Mouse (Mus musculus) ES-Bruce4 (cell line): Measurements from ENCODE around the gene Hhip. TPM values are rescaled to one million over a fixed set of nuclear protein-coding genes. Genes with fewer than 3 reads are reported as not detected.

Source experiments
- H3K27ac ChIP-seq: 2 replicates; pipeline ENCODE4 v1.5.1; 2012; ENCODE audit warnings: low read length, inconsistent platforms; ENCODE audit not compliant: insufficient read depth
- H3K27me3 ChIP-seq: 2 replicates; pipeline ENCODE4 v1.6.1; 2012; ENCODE audit warnings: mild to moderate bottlenecking, low read length, inconsistent platforms; ENCODE audit not compliant: control insufficient read depth, poor library complexity, insufficient read depth, severe bottlenecking
- H3K36me3 ChIP-seq: 2 replicates; pipeline ENCODE4 v1.6.1; 2012; ENCODE audit warnings: inconsistent platforms, mild to moderate bottlenecking, low read length, moderate library complexity; ENCODE audit not compliant: control insufficient read depth, poor library complexity, insufficient read depth, severe bottlenecking
- H3K4me1 ChIP-seq: one replicate; pipeline ENCODE4 v1.8.1; 2011; ENCODE audit warnings: low read length; ENCODE audit not compliant: control insufficient read depth, insufficient read depth
- H3K4me3 ChIP-seq: 2 replicates; pipeline ENCODE4 v1.5.1; 2011; ENCODE audit warnings: low read depth, mild to moderate bottlenecking, low read length
- H3K9ac ChIP-seq: 2 replicates; pipeline ENCODE4 v1.6.1; 2012; ENCODE audit warnings: low read depth, mild to moderate bottlenecking, inconsistent platforms; ENCODE audit not compliant: poor library complexity, severe bottlenecking
- H3K9me3 ChIP-seq: replicated peaks from 2 replicates; pipeline ENCODE4 v1.6.1; 2012; ENCODE audit warnings: mild to moderate bottlenecking, low read length, inconsistent platforms; ENCODE audit not compliant: control insufficient read depth, poor library complexity, insufficient read depth, severe bottlenecking
- CTCF ChIP-seq: IDR thresholded peaks from one replicate; pipeline ENCODE4 v1.8.1; 2011; ENCODE audit warnings: low read depth, low read length
- EP300 ChIP-seq: IDR thresholded peaks from 2 replicates; pipeline ENCODE4 v1.6.1; 2011; ENCODE audit warnings: low read depth, low read length; ENCODE audit not compliant: insufficient read depth
- POLR2A ChIP-seq: IDR thresholded peaks from one replicate; pipeline ENCODE4 v1.8.1; 2011; ENCODE audit warnings: low read length; ENCODE audit not compliant: insufficient read depth
- polyA plus RNA-seq: library from polyadenylated mRNA; stranded (reverse); fragments of >200 nt; gene quantifications from 2 replicates; pipeline ENCODE4 v1.2.4, GENCODE M21; 2011; ENCODE audit warnings: low read depth; ENCODE audit not compliant: missing spikeins, insufficient read depth, insufficient read length

Hhip gene
- polyA plus RNA-seq, 1 experiment: 0.52 TPM

- TF ChIP-seq EP300 (no peak), POLR2A (no peak), CTCF (no peak)
- no peaks in the 10 kb centered on the region for H3K4me1 ChIP-seq
- H3K27me3 ChIP-seq: no peaks in the 10 kb centered on the region; the same call in 1 of the 2 replicates
- H3K9me3 ChIP-seq: no peaks in the 10 kb centered on the region; the same call in 1 of the 2 replicates
- no peak overlapping the region for H3K9ac ChIP-seq
- no peaks in the 10 kb centered on the region for H3K36me3 ChIP-seq
- H3K27ac ChIP-seq: no peak overlapping the region
- no peak overlapping the region for H3K4me3 ChIP-seq
Measured at GRCm38 (mm10) chr8:79941070-79941469, 116.7 kb downstream of the Hhip start.

- Histone ChIP-seq H3K36me3 (no peaks in the 10 kb centered on the region), H3K4me3 (no peak overlapping the region), H3K9me3 (no peaks in the 10 kb centered on the region; the same call in 1 of the 2 replicates), H3K9ac (no peak overlapping the region), H3K4me1 (no peaks in the 10 kb centered on the region), H3K27me3 (no peaks in the 10 kb centered on the region), H3K27ac (no peak overlapping the region)
- TF ChIP-seq CTCF: no peak
- no peak for TF ChIP-seq EP300
- no peak for TF ChIP-seq POLR2A
Measured at GRCm38 (mm10) chr8:79936856-79937445, 120.9 kb downstream of the Hhip start.

- TF ChIP-seq POLR2A (no peak), CTCF (no peak), EP300 (no peak)
- no peaks in the 10 kb centered on the region for H3K36me3 ChIP-seq
- H3K27me3 ChIP-seq: no peaks in the 10 kb centered on the region
- no peak overlapping the region for H3K27ac ChIP-seq
- H3K4me3 ChIP-seq: no peak overlapping the region
- H3K4me1 ChIP-seq: no peaks in the 10 kb centered on the region
- no peaks in the 10 kb centered on the region for H3K9me3 ChIP-seq
- no peak overlapping the region for H3K9ac ChIP-seq
Measured at GRCm38 (mm10) chr8:79935793-79936192, 122.0 kb downstream of the Hhip start.

- no peak overlapping the region for H3K27ac ChIP-seq
Measured at GRCm38 (mm10) chr8:79929202-79929601, 128.6 kb downstream of the Hhip start.

GRCm38 (mm10) chr8:79917211-79917610, 140.6 kb downstream of the Hhip start:
- Histone ChIP-seq H3K36me3 (no peaks in the 10 kb centered on the region), H3K9ac (no peak overlapping the region), H3K4me3 (no peak overlapping the region), H3K9me3 (peaks cover 4% of the 10 kb centered on the region; the same call in 1 of the 2 replicates), H3K4me1 (no peaks in the 10 kb centered on the region), H3K27me3 (no peaks in the 10 kb centered on the region; the same call in 1 of the 2 replicates), H3K27ac (no peak overlapping the region)
- TF ChIP-seq CTCF (no peak), POLR2A (no peak)

More at GRCm38 (mm10) chr8:79929202-79929601, 128.6 kb downstream of the Hhip start:
- Histone ChIP-seq H3K9me3 (no peaks in the 10 kb centered on the region), H3K4me1 (no peaks in the 10 kb centered on the region), H3K27me3 (no peaks in the 10 kb centered on the region), H3K4me3 (no peak overlapping the region), H3K9ac (no peak overlapping the region), H3K36me3 (no peaks in the 10 kb centered on the region)
- TF ChIP-seq EP300 (no peak), POLR2A (no peak), CTCF (no peak)
